ENCODE assay signal across 18 mouse cellular contexts in the genomic region with DNA sequence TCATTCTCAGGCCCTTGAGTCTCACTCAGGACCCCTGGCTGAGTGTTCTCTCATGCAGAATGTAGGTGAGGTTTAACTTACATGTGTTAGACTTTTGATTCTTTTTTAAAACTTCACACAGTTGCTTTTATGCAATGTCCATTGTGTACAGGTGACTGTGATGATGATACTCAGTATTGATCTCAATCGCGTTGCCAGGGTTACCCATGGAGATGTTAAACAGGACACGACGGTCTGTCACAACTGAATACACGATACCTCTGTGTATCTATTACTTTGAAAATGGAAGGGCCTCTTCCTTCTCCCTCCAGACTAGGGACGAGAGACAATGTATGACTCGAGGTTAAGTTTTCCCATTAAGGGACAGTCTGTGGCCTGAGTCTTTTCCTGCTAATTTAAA.
"Had no signal": no experiment of that assay in that cellular context is flagged by ENCODE, and none has a peak within 500 bp of the region (broad histone marks: within the 10 kb centered on the region; RNA-seq: fewer than 3 reads in every experiment).

No protein-coding gene starts in this region.

- H3K4me2 ChIP-seq: liver, embryonic 13.5 days; lung, embryonic 14.5 days; midbrain, embryonic 12.5 days; midbrain, embryonic 15.5 days; neural tube, embryonic 13.5 days; stomach, embryonic 15.5 days had no signal

- DNase-seq: kidney, adult 18-20 months; kidney, adult 9 months; kidney, postnatal 14 days; kidney, postnatal 4 days; layer of hippocampus, postnatal 36 days; liver, embryonic 13.5 days; lung, embryonic 14.5 days; retina, postnatal 1 day; right cerebral cortex, postnatal 25 days; spleen, adult 18-20 months; thymus, postnatal 25 days had no signal

- H3K4me1 ChIP-seq: liver, embryonic 13.5 days; midbrain, embryonic 12.5 days had no signal

- ATAC-seq: lung, postnatal 0 days; midbrain, embryonic 15.5 days had no signal

- H3K9ac ChIP-seq: liver, embryonic 13.5 days; lung, embryonic 14.5 days; midbrain, embryonic 12.5 days; midbrain, embryonic 15.5 days; neural tube, embryonic 13.5 days; stomach, embryonic 15.5 days had no signal

- H3K4me3 ChIP-seq: left cerebral cortex, adult 2 months; liver, embryonic 13.5 days; midbrain, embryonic 12.5 days; midbrain, embryonic 15.5 days; neural tube, embryonic 13.5 days; stomach, embryonic 15.5 days had no signal

- H3K9me3 ChIP-seq: liver, embryonic 13.5 days; midbrain, embryonic 12.5 days; midbrain, embryonic 15.5 days; neural tube, embryonic 13.5 days; stomach, embryonic 15.5 days had no signal

- H3K27ac ChIP-seq: left cerebral cortex, adult 2 months; liver, embryonic 13.5 days; macrophage; midbrain, embryonic 12.5 days; midbrain, embryonic 15.5 days; neural tube, embryonic 13.5 days; stomach, embryonic 15.5 days had no signal

- H3K27me3 ChIP-seq: liver, embryonic 13.5 days; midbrain, embryonic 12.5 days; midbrain, embryonic 15.5 days; neural tube, embryonic 13.5 days; stomach, embryonic 15.5 days had no signal

- H3K36me3 ChIP-seq: liver, embryonic 13.5 days; midbrain, embryonic 12.5 days; midbrain, embryonic 15.5 days; neural tube, embryonic 13.5 days; stomach, embryonic 15.5 days had no signal
